Mouse (Mus musculus): ENCODE data around the gene Otogl.

DNA sequence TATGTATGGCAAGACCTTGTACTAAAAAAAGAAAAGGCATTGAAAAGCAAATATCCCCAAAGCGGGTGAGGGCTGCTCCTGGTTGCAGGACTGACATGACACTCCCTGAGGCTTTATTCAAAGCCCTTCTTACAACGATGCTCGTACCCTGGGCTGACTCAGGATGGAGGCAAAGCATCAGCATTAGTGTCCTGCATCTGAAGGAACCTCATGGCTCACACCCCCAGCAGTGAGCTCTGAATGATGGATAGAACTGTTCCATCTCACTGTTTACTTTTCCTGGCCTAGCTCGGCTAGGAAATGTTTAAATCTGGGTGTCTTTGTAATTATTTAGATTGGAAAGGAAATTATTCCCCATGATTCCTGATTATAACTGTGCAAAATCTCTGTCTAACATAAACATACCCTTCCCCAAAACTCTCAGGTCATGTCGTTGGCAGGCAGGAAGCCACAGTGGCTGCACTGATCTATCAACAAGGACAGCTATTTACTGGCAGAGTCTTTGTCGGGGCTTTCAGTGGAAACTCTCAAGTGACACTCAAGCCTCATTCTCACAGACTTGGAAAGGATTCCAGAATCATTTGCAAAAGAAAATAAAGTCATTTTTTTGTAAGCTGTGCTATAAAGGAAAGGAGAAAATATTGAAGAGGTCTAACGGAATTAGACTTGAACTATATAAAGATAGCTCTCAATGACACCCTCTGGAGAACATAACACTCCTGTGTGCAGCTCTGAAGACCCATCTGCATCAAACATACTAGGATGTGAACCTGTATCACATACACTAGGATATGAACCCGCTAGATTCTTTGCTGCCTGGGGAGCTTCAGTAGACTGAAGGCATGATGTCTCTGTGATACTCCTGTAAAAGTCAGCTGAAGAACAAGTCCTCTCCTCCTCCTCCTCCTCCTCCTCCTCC is 17.0 kb downstream of the Otogl start:
- TF ChIP-seq POLR2A (IDR thresholded peaks at IDR 0.05; ENCODE audit: low read depth, low read length) (no peak), CTCF (IDR thresholded peaks at IDR 0.05; ENCODE audit: extremely low read depth, insufficient read depth, insufficient read length, insufficient replicate concordance) (no peak)

All from spleen, adult 2 months (tissue).